Mouse (Mus musculus) embryonic facial prominence, embryonic 12.5 days (tissue): ENCODE results near the gene Tox3. TPM values are rescaled to one million over a fixed set of nuclear protein-coding genes. Genes with fewer than 3 reads are reported as not detected.
A peak's percentile ranks its signal among the peaks of the same experiment; 100 is the strongest.

Experiments
- ATAC-seq: fragments of 200-750 bp; cut with Nextera tagmentation; 2 replicates; pipeline ENCODE4 v1.8.0; 2017; ENCODE audit not compliant: insufficient number of reproducible peaks, insufficient read depth, low FRiP score, low TSS enrichment
- H3K27ac ChIP-seq: fragments of 300-500 bp; sonication (generic); 2 replicates; pipeline ENCODE4 v1.5.1; 2016; ENCODE audit warnings: mild to moderate bottlenecking
- H3K27me3 ChIP-seq: fragments of 300-500 bp; sonication (generic); 2 replicates; pipeline ENCODE4 v1.6.1; 2016; ENCODE audit warnings: mild to moderate bottlenecking, moderate library complexity
- H3K36me3 ChIP-seq: fragments of 300-500 bp; sonication (generic); 2 replicates; pipeline ENCODE4 v1.6.1; 2016; ENCODE audit warnings: mild to moderate bottlenecking
- H3K4me1 ChIP-seq: fragments of 300-500 bp; sonication (generic); 2 replicates; pipeline ENCODE4 v1.6.1; 2016
- H3K4me2 ChIP-seq: fragments of 300-500 bp; sonication (generic); replicated peaks from 2 replicates; pipeline ENCODE4 v1.6.1; 2016; ENCODE audit warnings: mild to moderate bottlenecking, moderate library complexity
- H3K4me3 ChIP-seq: fragments of 300-500 bp; sonication (generic); 2 replicates; pipeline ENCODE4 v1.5.1; 2016; ENCODE audit warnings: mild to moderate bottlenecking
- H3K9ac ChIP-seq: fragments of 300-500 bp; sonication (generic); 2 replicates; pipeline ENCODE4 v1.6.1; 2016; ENCODE audit warnings: mild to moderate bottlenecking, moderate library complexity
- H3K9me3 ChIP-seq: fragments of 300-500 bp; sonication (generic); 2 replicates; pipeline ENCODE4 v1.6.1; 2016; ENCODE audit warnings: mild to moderate bottlenecking, moderate library complexity
- WGBS: fragments of 180-500 bp; shearing (Covaris S2); methylation state at CpG from one replicate; pipeline ENCODE4 v1.1.7; 2016; 5-methylcytosine and 5-hydroxymethylcytosine counted together
- polyA plus RNA-seq: library from polyadenylated mRNA; unstranded; fragments of >200 nt; fragmentation: Nextera tagmentation; extraction: Ambion mirVana; gene quantifications from 2 replicates; pipeline ENCODE4 v1.2.1, GENCODE M21; 2016

Gene Tox3
- 13.8 and 18.3 TPM in 2 replicates for polyA plus RNA-seq

GRCm38 (mm10) chr8:90348178-90348925 lies at the start of gene Tox3:
TSS of gene Tox3 (minus strand) at chr8:90348343.
- peak within 1 kb of the TSS; percentile 76 for H3K4me2 ChIP-seq
- H3K4me1 ChIP-seq, result peaks cover 13% of the 10 kb centered on the region; the same call in 1 of the 2 replicates
- WGBS, result 1% methylated on average over 48 of the region's 89 CpGs
- H3K36me3 ChIP-seq, result no peaks in the 10 kb centered on the region
- peak; percentile 64; the same call in 1 of the 2 replicates for ATAC-seq
- H3K9me3 ChIP-seq, result no peaks in the 10 kb centered on the region
- peak within 1 kb of the TSS; percentile 73 for H3K27ac ChIP-seq
- peak within 1 kb of the TSS; percentile 86 for H3K9ac ChIP-seq
- H3K27me3 ChIP-seq, result peaks cover 6% of the 10 kb centered on the region; the same call in 1 of the 2 replicates
- H3K4me3 ChIP-seq, result peak within 1 kb of the TSS; percentile 72

- no peak overlapping the region for H3K9ac ChIP-seq
- no peak overlapping the region for H3K4me3 ChIP-seq
- H3K36me3 ChIP-seq, result no peaks in the 10 kb centered on the region
- no peaks in the 10 kb centered on the region for H3K27me3 ChIP-seq
- 81% methylated on average over 2 of the region's 2 CpGs for WGBS
- no peak overlapping the region for H3K4me2 ChIP-seq
- ATAC-seq, result no peak
- no peak overlapping the region for H3K27ac ChIP-seq
- no peaks in the 10 kb centered on the region for H3K9me3 ChIP-seq
- H3K4me1 ChIP-seq, result no peaks in the 10 kb centered on the region
Observed at GRCm38 (mm10) chr8:90392643-90393042, 44.5 kb upstream of the Tox3 start.

GRCm38 (mm10) chr8:90391483-90392074 lies 43.4 kb upstream of the Tox3 start:
- 66% methylated on average over 3 of the region's 3 CpGs for WGBS
- no peak for ATAC-seq
- H3K27me3 ChIP-seq, result no peaks in the 10 kb centered on the region

GRCm38 (mm10) chr8:90390827-90391226 lies 42.7 kb upstream of the Tox3 start:
- no peak overlapping the region for H3K9ac ChIP-seq
- no peak overlapping the region for H3K4me3 ChIP-seq
- 97% methylated on average over 1 of the region's 1 CpGs for WGBS
- no peaks in the 10 kb centered on the region for H3K36me3 ChIP-seq
- no peak overlapping the region for H3K4me2 ChIP-seq
- H3K27ac ChIP-seq, result no peak overlapping the region
- H3K27me3 ChIP-seq, result no peaks in the 10 kb centered on the region
- no peaks in the 10 kb centered on the region for H3K9me3 ChIP-seq
- no peaks in the 10 kb centered on the region for H3K4me1 ChIP-seq
- ATAC-seq, result no peak

More at GRCm38 (mm10) chr8:90391483-90392074, 43.4 kb upstream of the Tox3 start:
- no peak overlapping the region for H3K4me3 ChIP-seq
- H3K27ac ChIP-seq, result no peak overlapping the region
- no peak overlapping the region for H3K9ac ChIP-seq
- no peaks in the 10 kb centered on the region for H3K4me1 ChIP-seq
- no peaks in the 10 kb centered on the region for H3K9me3 ChIP-seq
- no peak overlapping the region for H3K4me2 ChIP-seq
- no peaks in the 10 kb centered on the region for H3K36me3 ChIP-seq

GRCm38 (mm10) chr8:90379064-90379463 lies 30.9 kb upstream of the Tox3 start:
- no peak overlapping the region for H3K4me2 ChIP-seq
- WGBS, result 95% methylated on average over 6 of the region's 6 CpGs
- no peaks in the 10 kb centered on the region for H3K27me3 ChIP-seq
- H3K27ac ChIP-seq, result no peak overlapping the region
- no peak overlapping the region for H3K4me3 ChIP-seq
- H3K9me3 ChIP-seq, result no peaks in the 10 kb centered on the region
- no peaks in the 10 kb centered on the region for H3K4me1 ChIP-seq
- no peaks in the 10 kb centered on the region for H3K36me3 ChIP-seq
- no peak overlapping the region for H3K9ac ChIP-seq
- no peak for ATAC-seq

- Histone ChIP-seq H3K9me3 (no peaks in the 10 kb centered on the region), H3K4me3 (no peak overlapping the region), H3K4me1 (no peaks in the 10 kb centered on the region), H3K27ac (no peak overlapping the region), H3K27me3 (no peaks in the 10 kb centered on the region), H3K4me2 (no peak overlapping the region), H3K9ac (no peak overlapping the region), H3K36me3 (no peaks in the 10 kb centered on the region)
- ATAC-seq, result no peak
- WGBS, result 87% methylated on average over 3 of the region's 3 CpGs
Observed at GRCm38 (mm10) chr8:90378036-90378435, 29.9 kb upstream of the Tox3 start.

GRCm38 (mm10) chr8:90371611-90372222 lies 23.6 kb upstream of the Tox3 start:
- ATAC-seq, result no peak
- H3K36me3 ChIP-seq, result no peaks in the 10 kb centered on the region
- no peak overlapping the region for H3K4me2 ChIP-seq
- no peak overlapping the region for H3K4me3 ChIP-seq
- no peak overlapping the region for H3K27ac ChIP-seq
- H3K27me3 ChIP-seq, result no peaks in the 10 kb centered on the region
- H3K4me1 ChIP-seq, result no peaks in the 10 kb centered on the region
- 82% methylated on average over 10 of the region's 10 CpGs for WGBS
- H3K9me3 ChIP-seq, result no peaks in the 10 kb centered on the region
- H3K9ac ChIP-seq, result no peak overlapping the region

- no peak overlapping the region for H3K9ac ChIP-seq
- H3K4me1 ChIP-seq, result no peaks in the 10 kb centered on the region
- ATAC-seq, result no peak
- H3K9me3 ChIP-seq, result no peaks in the 10 kb centered on the region
- H3K4me2 ChIP-seq, result no peak overlapping the region
- H3K4me3 ChIP-seq, result no peak overlapping the region
- no peaks in the 10 kb centered on the region for H3K36me3 ChIP-seq
- WGBS, result 39% methylated on average over 3 of the region's 3 CpGs
- H3K27me3 ChIP-seq, result no peaks in the 10 kb centered on the region
- H3K27ac ChIP-seq, result no peak overlapping the region
Observed at GRCm38 (mm10) chr8:90369876-90370275, 21.7 kb upstream of the Tox3 start.

GRCm38 (mm10) chr8:90356729-90357128 lies 8.6 kb upstream of the Tox3 start:
- ATAC-seq, result no peak
- Histone ChIP-seq H3K4me3 (no peak overlapping the region), H3K36me3 (no peaks in the 10 kb centered on the region), H3K27ac (no peak overlapping the region), H3K9ac (no peak overlapping the region), H3K4me1 (no peaks in the 10 kb centered on the region), H3K27me3 (no peaks in the 10 kb centered on the region), H3K4me2 (no peak overlapping the region), H3K9me3 (no peaks in the 10 kb centered on the region)
- 76% methylated on average over 3 of the region's 3 CpGs for WGBS

GRCm38 (mm10) chr8:90354782-90355181 lies 6.6 kb upstream of the Tox3 start:
- WGBS, result 88% methylated on average over 3 of the region's 3 CpGs
- Histone ChIP-seq H3K4me1 (no peaks in the 10 kb centered on the region), H3K4me2 (no peak overlapping the region), H3K36me3 (no peaks in the 10 kb centered on the region), H3K27ac (no peak overlapping the region), H3K27me3 (no peaks in the 10 kb centered on the region), H3K9ac (no peak overlapping the region), H3K4me3 (no peak overlapping the region), H3K9me3 (no peaks in the 10 kb centered on the region)
- ATAC-seq, result no peak

- no peak overlapping the region for H3K27ac ChIP-seq
- H3K9ac ChIP-seq, result no peak overlapping the region
- H3K9me3 ChIP-seq, result no peaks in the 10 kb centered on the region
- H3K36me3 ChIP-seq, result no peaks in the 10 kb centered on the region
- H3K4me1 ChIP-seq, result no peaks in the 10 kb centered on the region
- H3K27me3 ChIP-seq, result peaks cover under 1% of the 10 kb centered on the region; the same call in 1 of the 2 replicates
- WGBS, result 65% methylated on average over 16 of the region's 16 CpGs
- H3K4me3 ChIP-seq, result no peak overlapping the region
- no peak overlapping the region for H3K4me2 ChIP-seq
- ATAC-seq, result no peak
Observed at GRCm38 (mm10) chr8:90353960-90354540, 5.9 kb upstream of the Tox3 start.
